ENCODE assay signal across 22 mouse cellular contexts in the genomic region with DNA sequence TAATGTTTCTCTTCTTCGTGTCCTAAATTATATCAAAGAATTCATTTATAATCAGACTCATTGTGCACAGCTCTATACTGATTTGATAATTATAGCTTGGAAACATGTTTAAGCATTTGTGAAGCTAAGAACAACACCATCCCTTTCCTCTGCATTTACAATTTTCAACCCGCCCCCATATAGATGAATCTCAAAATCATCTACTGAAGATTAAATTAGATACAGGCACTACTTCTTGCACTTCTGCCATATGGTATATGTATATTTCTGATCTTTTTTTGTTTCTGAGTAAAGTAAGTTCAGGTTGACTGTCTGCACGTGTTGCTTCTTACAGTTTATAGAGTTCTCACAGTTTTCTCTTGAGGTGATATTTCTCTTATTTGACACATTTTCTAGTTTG.
"Had no signal": no experiment of that assay in that cellular context is flagged by ENCODE, and none has a peak within 500 bp of the region (broad histone marks: within the 10 kb centered on the region; RNA-seq: fewer than 3 reads in every experiment).

No protein-coding gene starts in this region.

- ATAC-seq: forebrain, embryonic 13.5 days; forebrain, embryonic 14.5 days; forebrain, embryonic 15.5 days; forebrain, embryonic 16.5 days; forebrain, postnatal 0 days had no signal

- DNase-seq: cerebellum, adult 2 months; cerebellum, adult 8-10 months; cerebellum, adult 9-10 months; cerebellum, adult 9-11 months; cerebellum, postnatal 10 days; cerebellum, postnatal 14 days; cerebellum, postnatal 25 days; cerebellum, postnatal 36 days; embryo, embryonic 11 days; forebrain, postnatal 0 days; gastrocnemius, adult 2 months; gastrocnemius, postnatal 10 days; gastrocnemius, postnatal 14 days; gastrocnemius, postnatal 25 days; gastrocnemius, postnatal 36 days; heart, adult 11 months; heart, adult 18-20 months; heart, adult 2 months had no signal
